Mouse (Mus musculus) liver, postnatal 0 days (tissue): ENCODE measurements around the gene BC049762.

Experiments
- CTCF ChIP-seq: sonication (generic); IDR thresholded peaks from 2 replicates; pipeline ENCODE4 v1.5.1; 2016; ENCODE audit warnings: antibody characterized with exemption, low read depth
- EP300 ChIP-seq: IDR thresholded peaks from 2 replicates; pipeline ENCODE4 v1.6.1; 2016; ENCODE audit warnings: antibody characterized with exemption, low read depth, mild to moderate bottlenecking

DNA sequence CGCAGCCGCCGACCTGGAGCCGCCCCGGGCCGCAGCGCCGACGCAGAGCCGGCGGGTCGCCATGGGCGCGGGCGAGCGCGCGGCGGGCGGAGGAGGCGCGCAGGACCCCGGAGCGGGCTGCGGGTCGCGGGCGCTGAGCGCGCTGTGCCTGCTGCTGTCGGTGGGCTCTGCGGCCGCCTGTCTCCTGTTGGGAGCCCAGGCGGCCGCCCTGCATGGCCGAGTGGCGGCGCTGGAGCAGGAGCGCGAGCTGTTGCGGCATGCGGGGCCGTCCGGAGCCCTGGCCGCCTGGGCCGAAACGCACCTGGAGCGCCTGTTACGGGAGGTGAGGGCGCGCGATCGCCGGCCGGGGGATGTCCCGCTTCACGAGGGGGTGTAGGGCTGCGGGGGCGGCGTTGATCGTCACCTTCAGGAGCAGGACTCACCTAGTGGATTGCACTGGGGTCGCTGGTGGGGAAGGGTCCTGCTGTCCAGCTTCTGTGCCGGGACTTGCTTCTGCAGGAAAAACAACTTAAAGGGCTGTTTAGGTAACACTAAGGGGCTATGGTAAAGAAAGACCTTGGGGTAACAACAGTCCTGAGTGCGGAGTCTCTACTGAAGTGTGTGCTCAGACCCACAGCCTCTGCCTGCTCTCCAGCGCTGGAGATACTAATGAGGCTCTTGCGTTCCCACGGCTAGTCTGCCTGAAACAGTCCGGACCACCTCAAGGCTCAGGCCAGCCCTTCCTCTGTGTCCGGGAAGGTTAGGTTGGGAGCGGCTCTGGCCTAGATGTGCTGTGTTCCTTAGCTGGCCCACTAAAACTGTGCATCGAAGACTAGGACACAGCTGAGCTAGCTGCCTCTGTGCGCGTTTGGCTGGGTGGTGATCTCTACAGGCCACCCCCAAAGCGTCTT lies 27.5 kb upstream of the BC049762 start:
- TF ChIP-seq CTCF (0 out of 2 replicates have a peak, but pooled peaks have one; percentile 23), EP300 (no peak)
